Mouse (Mus musculus): ENCODE results near the gene Defb36.

- TF ChIP-seq CTCF (IDR thresholded peaks at IDR 0.05; ENCODE audit: insufficient read depth, low read length) (no peak), POLR2A (IDR thresholded peaks at IDR 0.05; ENCODE audit: borderline replicate concordance, extremely low read depth, low read depth, low read length) (no peak)
Measured at GRCm38 (mm10) chr2:152634311-152634710, 30.2 kb downstream of the Defb36 start.

Data from lung, adult 2 months (tissue).